Mouse (Mus musculus): Measurements from ENCODE around the gene Cdh11. TPM values are rescaled to one million over a fixed set of nuclear protein-coding genes. Genes with fewer than 3 reads are reported as not detected.

Cdh11 gene
- polyA plus RNA-seq, 1 experiment from 2014 or later = 77.0 TPM

GRCm38 (mm10) chr8:102753839-102754238, 31.6 kb downstream of the Cdh11 start:
- Histone ChIP-seq H3K27ac (no peak overlapping the region), H3K9me3 (no peaks in the 10 kb centered on the region), H3K4me1 (no peaks in the 10 kb centered on the region), H3K4me3 (no peak overlapping the region), H3K36me3 (peaks cover 3% of the 10 kb centered on the region; the same call in 1 of the 2 replicates), H3K27me3 (replicated peaks) (no peaks in the 10 kb centered on the region), H3K4me2 (replicated peaks) (no peak overlapping the region), H3K9ac (no peak overlapping the region)
- no peak for ATAC-seq (ENCODE audit: low FRiP score, low read depth)
- 91% methylated on average over 5 of the region's 5 CpGs for WGBS

- peaks cover 22% of the 10 kb centered on the region for H3K4me1 ChIP-seq
Measured at GRCm38 (mm10) chr8:102742940-102743339, 42.5 kb downstream of the Cdh11 start.

GRCm38 (mm10) chr8:102742008-102742591, 43.3 kb downstream of the Cdh11 start:
- no peak overlapping the region for H3K4me2 ChIP-seq (replicated peaks)
- WGBS = 13% methylated on average over 5 of the region's 5 CpGs
- ATAC-seq (ENCODE audit: low FRiP score, low read depth) = peak; percentile 84
- H3K27ac ChIP-seq = no peak overlapping the region
- H3K36me3 ChIP-seq = no peaks in the 10 kb centered on the region
- H3K27me3 ChIP-seq (replicated peaks) = no peaks in the 10 kb centered on the region
- no peaks in the 10 kb centered on the region for H3K9me3 ChIP-seq
- H3K4me3 ChIP-seq = no peak overlapping the region
- peaks cover 22% of the 10 kb centered on the region for H3K4me1 ChIP-seq
- no peak overlapping the region for H3K9ac ChIP-seq

More at GRCm38 (mm10) chr8:102742940-102743339, 42.5 kb downstream of the Cdh11 start:
- WGBS = 70% methylated on average over 3 of the region's 3 CpGs
- no peak overlapping the region for H3K4me3 ChIP-seq
- no peak overlapping the region for H3K9ac ChIP-seq
- no peak overlapping the region for H3K27ac ChIP-seq
- H3K36me3 ChIP-seq = no peaks in the 10 kb centered on the region
- H3K4me2 ChIP-seq (replicated peaks) = no peak overlapping the region
- H3K27me3 ChIP-seq (replicated peaks) = no peaks in the 10 kb centered on the region
- H3K9me3 ChIP-seq = no peaks in the 10 kb centered on the region
- ATAC-seq (ENCODE audit: low FRiP score, low read depth) = no peak

- Histone ChIP-seq H3K4me2 (replicated peaks) (no peak overlapping the region), H3K4me3 (no peak overlapping the region), H3K9me3 (no peaks in the 10 kb centered on the region), H3K27ac (no peak overlapping the region), H3K27me3 (replicated peaks) (no peaks in the 10 kb centered on the region), H3K4me1 (peaks cover 22% of the 10 kb centered on the region), H3K36me3 (no peaks in the 10 kb centered on the region), H3K9ac (no peak overlapping the region)
- WGBS = 81% methylated on average over 4 of the region's 4 CpGs
- ATAC-seq (ENCODE audit: low FRiP score, low read depth) = no peak
Measured at GRCm38 (mm10) chr8:102740963-102741362, 44.5 kb downstream of the Cdh11 start.

GRCm38 (mm10) chr8:102738961-102739487, 46.4 kb downstream of the Cdh11 start:
- Histone ChIP-seq H3K4me3 (no peak overlapping the region), H3K36me3 (no peaks in the 10 kb centered on the region), H3K4me1 (peaks cover 22% of the 10 kb centered on the region), H3K9me3 (no peaks in the 10 kb centered on the region), H3K9ac (no peak overlapping the region), H3K27ac (no peak overlapping the region), H3K4me2 (replicated peaks) (no peak overlapping the region), H3K27me3 (replicated peaks) (no peaks in the 10 kb centered on the region)
- WGBS = 69% methylated on average over 7 of the region's 7 CpGs
- ATAC-seq (ENCODE audit: low FRiP score, low read depth) = peak; percentile 60; the same call in 1 of the 2 replicates

GRCm38 (mm10) chr8:102738395-102738794, 47.0 kb downstream of the Cdh11 start:
- 91% methylated on average over 7 of the region's 7 CpGs for WGBS
- no peak for ATAC-seq (ENCODE audit: low FRiP score, low read depth)
- H3K4me3 ChIP-seq = no peak overlapping the region
- H3K4me1 ChIP-seq = peaks cover 22% of the 10 kb centered on the region
- no peak overlapping the region for H3K27ac ChIP-seq
- H3K9me3 ChIP-seq = no peaks in the 10 kb centered on the region
- no peak overlapping the region for H3K4me2 ChIP-seq (replicated peaks)
- H3K9ac ChIP-seq = no peak overlapping the region
- no peaks in the 10 kb centered on the region for H3K27me3 ChIP-seq (replicated peaks)
- H3K36me3 ChIP-seq = no peaks in the 10 kb centered on the region

GRCm38 (mm10) chr8:102734419-102734818, 51.0 kb downstream of the Cdh11 start:
- Histone ChIP-seq H3K9ac (no peak overlapping the region), H3K9me3 (no peaks in the 10 kb centered on the region), H3K4me2 (replicated peaks) (no peak overlapping the region), H3K4me1 (peaks cover 7% of the 10 kb centered on the region), H3K27me3 (replicated peaks) (no peaks in the 10 kb centered on the region), H3K4me3 (no peak overlapping the region), H3K27ac (no peak overlapping the region), H3K36me3 (no peaks in the 10 kb centered on the region)
- ATAC-seq (ENCODE audit: low FRiP score, low read depth) = no peak
- 66% methylated on average over 1 of the region's 1 CpGs for WGBS

GRCm38 (mm10) chr8:102726206-102726935, 59.1 kb downstream of the Cdh11 start:
- peaks cover 17% of the 10 kb centered on the region; the same call in 1 of the 2 replicates for H3K4me1 ChIP-seq
- H3K4me3 ChIP-seq = no peak overlapping the region
- H3K36me3 ChIP-seq = no peaks in the 10 kb centered on the region
- H3K27me3 ChIP-seq (replicated peaks) = no peaks in the 10 kb centered on the region
- peak; percentile 92 for ATAC-seq (ENCODE audit: low FRiP score, low read depth)
- H3K9ac ChIP-seq = no peak overlapping the region
- no peaks in the 10 kb centered on the region for H3K9me3 ChIP-seq
- H3K27ac ChIP-seq = no peak overlapping the region
- WGBS = 20% methylated on average over 10 of the region's 10 CpGs
- peak overlapping the region; percentile 40 for H3K4me2 ChIP-seq (replicated peaks)

GRCm38 (mm10) chr8:102725496-102725895, 59.9 kb downstream of the Cdh11 start:
- Histone ChIP-seq H3K9ac (no peak overlapping the region), H3K36me3 (no peaks in the 10 kb centered on the region), H3K27ac (no peak overlapping the region), H3K9me3 (no peaks in the 10 kb centered on the region), H3K4me2 (replicated peaks) (no peak overlapping the region), H3K4me1 (peaks cover 17% of the 10 kb centered on the region; the same call in 1 of the 2 replicates), H3K4me3 (no peak overlapping the region), H3K27me3 (replicated peaks) (no peaks in the 10 kb centered on the region)
- no peak for ATAC-seq (ENCODE audit: low FRiP score, low read depth)
- 71% methylated on average over 3 of the region's 3 CpGs for WGBS

- ATAC-seq (ENCODE audit: low FRiP score, low read depth) = no peak
- no peak overlapping the region for H3K4me3 ChIP-seq
- 73% methylated on average over 4 of the region's 4 CpGs for WGBS
- no peak overlapping the region for H3K9ac ChIP-seq
- no peak overlapping the region for H3K4me2 ChIP-seq (replicated peaks)
- H3K4me1 ChIP-seq = no peaks in the 10 kb centered on the region
- H3K27ac ChIP-seq = no peak overlapping the region
- no peaks in the 10 kb centered on the region for H3K27me3 ChIP-seq (replicated peaks)
- peaks cover 7% of the 10 kb centered on the region for H3K36me3 ChIP-seq
- H3K9me3 ChIP-seq = no peaks in the 10 kb centered on the region
Measured at GRCm38 (mm10) chr8:102715956-102716355, 69.5 kb downstream of the Cdh11 start.

GRCm38 (mm10) chr8:102707305-102707704, 78.1 kb downstream of the Cdh11 start:
- no peaks in the 10 kb centered on the region for H3K27me3 ChIP-seq (replicated peaks)
- H3K27ac ChIP-seq = no peak overlapping the region
- H3K4me1 ChIP-seq = no peaks in the 10 kb centered on the region
- no peak overlapping the region for H3K4me2 ChIP-seq (replicated peaks)
- H3K36me3 ChIP-seq = no peaks in the 10 kb centered on the region
- H3K9ac ChIP-seq = no peak overlapping the region
- H3K4me3 ChIP-seq = no peak overlapping the region
- WGBS = 26% methylated on average over 7 of the region's 7 CpGs
- no peaks in the 10 kb centered on the region for H3K9me3 ChIP-seq
- no peak for ATAC-seq (ENCODE audit: low FRiP score, low read depth)

- H3K27ac ChIP-seq = no peak overlapping the region
- no peak overlapping the region for H3K4me3 ChIP-seq
- H3K9me3 ChIP-seq = no peaks in the 10 kb centered on the region
- no peaks in the 10 kb centered on the region for H3K4me1 ChIP-seq
- ATAC-seq (ENCODE audit: low FRiP score, low read depth) = no peak
- no peaks in the 10 kb centered on the region for H3K36me3 ChIP-seq
- no peak overlapping the region for H3K4me2 ChIP-seq (replicated peaks)
- H3K9ac ChIP-seq = no peak overlapping the region
- H3K27me3 ChIP-seq (replicated peaks) = no peaks in the 10 kb centered on the region
- 76% methylated on average over 7 of the region's 7 CpGs for WGBS
Measured at GRCm38 (mm10) chr8:102705376-102705905, 80.0 kb downstream of the Cdh11 start.

Measured in neural tube, embryonic 12.5 days (tissue).